Mouse (Mus musculus) layer of hippocampus, postnatal 10 days (tissue): ENCODE data around the gene Mip. TPM values are rescaled to one million over a fixed set of nuclear protein-coding genes. Genes with fewer than 3 reads are reported as not detected.
"Not testable (repeated sequence)": the region's sequence is repeated elsewhere in the genome, so short reads cannot be mapped to it uniquely, and the experiment has no call there.

Experiments
- DNase-seq, 2 experiments: peaks; one replicate each; pipeline ENCODE4 v3.0.0; 2021; ENCODE audit warnings: low spot score in 2 of 2
- total RNA-seq, 2 experiments: library from RNA; stranded (reverse); gene quantifications; 2 replicates each; pipeline ENCODE4 v1.2.3; 2021

Gene Mip
- total RNA-seq, 2 experiments from 2014 or later, result not detected

DNA sequence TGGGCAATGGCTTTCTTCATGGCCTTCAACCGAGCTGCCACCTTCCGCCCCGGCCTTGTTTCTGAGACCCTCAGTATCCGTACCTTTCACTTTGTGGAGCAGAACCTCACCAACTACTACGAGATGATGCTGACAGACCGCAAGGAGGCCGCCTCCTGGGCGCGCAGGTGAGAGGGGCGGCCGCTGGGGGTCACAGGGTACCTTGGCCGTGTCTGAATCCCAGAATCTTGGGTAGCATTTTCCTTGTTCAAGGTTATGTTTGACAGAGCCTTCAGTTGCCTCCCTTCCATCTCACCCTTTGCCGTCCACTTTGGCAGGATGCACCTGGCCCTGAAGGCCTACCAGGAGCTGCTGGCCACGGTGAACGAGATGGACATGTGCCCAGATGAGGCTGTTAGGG, 18.5 kb downstream of the Mip start:
- DNase-seq, result no peak

GRCm38 (mm10) chr10:128247020-128247732, 21.5 kb downstream of the Mip start:
- DNase-seq, result no peak

DNA sequence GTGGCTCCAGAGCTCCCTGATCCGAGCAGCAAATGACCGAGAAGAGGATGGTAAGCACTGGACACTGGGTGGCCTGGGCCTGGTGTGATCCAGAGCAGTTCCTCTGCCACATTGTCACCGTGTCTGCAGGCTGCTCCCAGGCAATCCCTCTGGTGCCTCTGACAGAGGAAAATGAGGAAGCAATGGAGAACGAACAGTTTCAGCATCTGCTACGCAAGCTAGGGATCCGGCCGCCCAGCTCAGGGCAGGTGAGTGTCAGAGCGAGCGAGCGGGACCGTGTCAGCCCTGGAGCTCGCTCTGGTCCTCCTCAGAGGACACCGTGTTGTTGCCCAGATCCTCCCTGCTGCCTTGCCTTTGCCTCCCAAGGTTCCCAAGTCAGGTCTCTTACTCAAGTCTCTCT, 24.9 kb downstream of the Mip start:
- no peak for DNase-seq

DNA sequence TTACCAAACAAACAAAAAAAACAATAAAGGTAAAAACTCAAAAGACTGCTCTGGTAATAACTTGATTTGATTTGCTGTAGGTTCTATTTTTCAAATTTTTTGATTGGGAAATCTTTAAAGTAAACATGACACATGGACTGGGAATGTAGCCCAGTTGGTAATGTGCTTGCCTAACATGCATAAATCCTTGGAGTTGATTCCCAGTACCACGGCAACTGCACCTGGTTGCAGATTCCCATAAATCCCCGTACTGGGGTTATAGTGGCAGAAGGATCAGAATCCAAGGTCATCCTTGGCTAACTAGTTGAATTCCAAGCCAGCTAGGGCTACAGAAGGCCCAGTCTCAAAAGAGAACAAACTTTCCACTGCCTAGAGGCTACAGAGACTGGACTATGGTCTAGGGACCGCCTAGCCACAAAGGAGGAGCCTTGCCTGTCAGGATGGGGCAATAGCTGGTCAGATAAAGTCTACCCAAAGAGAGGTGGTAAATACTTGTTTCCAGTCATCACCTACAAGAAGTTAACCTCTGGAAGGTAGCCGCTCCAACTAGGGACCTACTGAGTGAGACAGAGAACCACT, 28.1 kb downstream of the Mip start, which contains the start of gene Apon:
TSS of gene Apon (plus strand) at position 420 of the 579 bp plus-strand sequence.
- no peak for DNase-seq

- no peak for DNase-seq
Measured at GRCm38 (mm10) chr10:128255925-128256324, 30.3 kb downstream of the Mip start.

DNA sequence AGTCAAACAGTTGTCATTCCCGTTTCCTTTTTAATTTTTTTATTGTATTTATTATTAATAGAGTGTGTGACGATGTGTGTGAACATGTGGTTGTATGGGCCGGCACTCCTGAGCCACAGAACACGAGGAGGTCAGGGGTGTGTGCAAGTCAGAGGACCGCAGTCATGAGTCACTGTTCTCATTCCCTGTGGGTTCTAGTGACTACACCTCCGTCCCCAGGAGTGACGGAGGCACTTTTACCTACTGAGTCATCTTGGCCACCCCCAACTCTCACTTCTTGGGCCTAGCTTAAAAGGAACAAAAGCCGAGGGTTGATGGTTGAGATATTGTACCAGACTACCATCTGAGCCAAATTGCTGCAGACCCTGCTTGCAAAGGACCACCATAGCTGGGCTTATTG, 30.7 kb downstream of the Mip start:
- DNase-seq, result no peak

- DNase-seq, result no peak
Measured at GRCm38 (mm10) chr10:128258953-128259352, 33.3 kb downstream of the Mip start.

DNA sequence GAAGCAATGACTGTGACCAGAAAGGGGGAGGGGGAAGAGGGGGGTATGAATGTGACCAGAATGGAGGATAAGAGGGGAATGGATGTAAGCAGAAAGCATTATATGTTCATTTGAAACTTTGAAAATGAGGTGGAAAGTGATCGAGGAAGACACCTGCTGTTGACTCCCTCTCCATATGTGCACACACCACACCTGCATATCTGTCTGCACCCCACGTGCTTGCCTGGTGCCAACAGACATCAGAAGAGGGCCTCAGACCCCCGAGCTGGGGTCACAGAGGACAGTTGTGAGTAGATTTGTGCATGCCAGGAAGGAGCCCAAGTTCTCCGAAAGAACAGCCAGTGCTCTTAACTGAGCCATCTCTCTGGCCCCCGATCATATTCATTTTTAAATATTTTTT, 34.3 kb downstream of the Mip start:
- DNase-seq, result no peak

DNA sequence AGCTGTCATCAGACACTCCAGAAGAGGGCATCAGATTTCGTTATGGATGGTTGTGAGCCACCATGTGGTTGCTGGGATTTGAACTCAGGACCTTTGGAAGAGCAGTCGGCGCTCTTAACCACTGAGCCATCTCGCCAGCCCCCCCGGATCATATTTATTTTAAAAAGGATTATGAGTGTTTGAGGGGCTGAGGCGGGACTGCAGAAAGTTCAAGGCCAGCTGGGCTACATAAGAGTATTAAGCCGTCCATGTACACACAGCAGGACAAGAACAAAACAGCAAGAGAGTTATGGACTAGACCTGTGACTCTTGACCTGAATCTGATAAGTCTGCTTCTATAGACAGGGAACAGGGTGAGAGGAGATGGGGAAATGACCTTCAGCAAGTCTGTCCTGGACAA, 34.7 kb downstream of the Mip start:
- not testable (repeated sequence) for DNase-seq

GRCm38 (mm10) chr10:128262300-128262699, 36.7 kb downstream of the Mip start:
- no peak for DNase-seq

DNA sequence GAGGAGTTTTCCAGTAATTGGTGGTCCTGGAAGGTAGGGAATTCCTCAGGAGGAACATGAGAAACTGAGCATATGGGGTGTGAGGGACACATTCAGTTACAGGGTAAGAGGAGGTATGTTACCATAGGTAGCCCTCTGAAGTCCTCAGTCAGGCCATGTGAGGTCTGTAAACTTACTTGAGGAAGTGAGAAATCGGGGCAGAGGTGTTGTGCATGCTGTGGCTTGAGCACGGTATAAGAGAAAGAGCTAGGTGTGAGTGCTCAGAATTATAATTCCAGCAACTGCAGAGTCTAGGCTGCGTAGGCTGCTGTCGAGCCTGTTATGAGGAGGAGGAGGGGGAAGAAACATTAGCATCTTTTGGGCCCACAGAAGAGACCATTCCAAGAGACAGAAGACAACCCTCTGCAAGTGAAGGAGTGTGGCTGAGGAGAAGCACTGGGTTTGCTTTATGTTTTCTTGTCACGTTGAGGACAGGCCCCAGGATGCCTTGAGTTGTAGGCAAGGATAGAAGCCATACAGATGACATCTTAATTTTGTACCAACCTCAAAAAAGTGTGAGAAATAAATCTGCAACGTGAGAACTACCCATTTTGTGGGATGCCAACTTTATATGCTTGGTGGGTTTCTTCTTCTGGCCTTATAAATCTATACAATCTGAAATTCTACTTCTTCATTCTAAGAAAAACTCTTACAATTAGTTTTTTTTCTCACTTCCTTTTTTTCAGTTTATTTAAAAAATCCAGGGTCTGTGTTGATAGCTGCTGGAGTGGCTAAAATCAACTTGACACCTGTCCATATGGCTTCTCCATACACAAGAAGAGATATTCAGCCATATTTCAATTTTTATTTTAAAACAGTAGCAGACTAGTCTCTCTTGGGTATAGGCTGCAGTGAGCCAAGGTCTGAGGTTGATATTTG, 38.0 kb downstream of the Mip start:
- DNase-seq, result no peak

DNA sequence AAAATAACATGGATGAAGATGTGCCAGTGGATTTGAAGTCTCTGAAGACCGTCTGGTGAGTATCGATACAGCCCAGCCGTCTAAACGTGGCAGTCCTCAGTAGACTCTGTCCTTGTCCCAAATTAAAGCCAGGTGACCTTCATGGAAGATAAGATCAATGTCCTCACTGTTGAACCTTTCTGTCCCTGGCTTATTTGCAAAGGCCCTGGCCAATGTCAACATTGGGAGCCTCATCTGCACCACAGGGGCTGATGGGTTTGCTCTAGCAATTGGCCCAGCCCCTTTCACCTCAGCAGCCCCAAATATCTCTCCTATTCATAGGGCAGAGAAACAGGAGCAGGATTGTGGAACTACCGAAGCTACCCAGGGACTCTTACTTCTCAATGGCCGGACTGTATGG, 42.7 kb downstream of the Mip start, which contains the start of gene Apof:
TSS of gene Apof (plus strand) at position 301 of the 400 bp plus-strand sequence.
- no peak for DNase-seq

DNA sequence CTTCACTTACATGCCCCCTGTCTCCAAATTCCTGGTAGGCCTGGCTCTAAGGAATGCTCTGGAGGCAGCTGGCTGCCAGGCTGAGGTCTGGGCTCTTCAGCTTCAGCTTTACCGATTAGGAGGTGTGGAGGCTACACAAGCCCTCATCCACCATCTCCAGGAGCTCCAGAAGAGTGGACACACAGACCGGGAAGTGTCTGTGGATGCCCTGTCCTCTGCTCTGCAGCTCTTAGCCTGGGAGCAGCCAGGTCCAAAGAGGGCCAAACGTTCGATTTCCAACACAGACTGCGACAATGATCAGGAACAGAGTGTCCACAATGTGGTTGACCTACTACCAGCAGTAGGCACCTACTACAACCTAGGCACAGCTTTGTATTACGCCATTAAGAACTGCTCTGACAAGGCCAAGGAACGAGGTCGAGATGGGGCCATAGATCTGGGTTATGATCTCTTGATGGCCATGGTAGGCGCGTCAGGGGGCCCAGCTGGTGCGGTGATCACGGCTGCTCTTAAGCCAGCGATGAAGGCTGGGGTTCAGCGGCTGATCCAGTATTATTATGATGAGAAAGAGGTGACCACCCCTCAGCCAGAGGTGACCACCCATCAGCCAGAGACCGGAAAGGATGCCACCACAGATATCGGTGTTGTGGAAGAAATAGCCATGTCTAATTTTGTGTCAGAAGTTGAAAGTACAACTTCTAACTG, 43.7 kb downstream of the Mip start:
- DNase-seq, result no peak

DNA sequence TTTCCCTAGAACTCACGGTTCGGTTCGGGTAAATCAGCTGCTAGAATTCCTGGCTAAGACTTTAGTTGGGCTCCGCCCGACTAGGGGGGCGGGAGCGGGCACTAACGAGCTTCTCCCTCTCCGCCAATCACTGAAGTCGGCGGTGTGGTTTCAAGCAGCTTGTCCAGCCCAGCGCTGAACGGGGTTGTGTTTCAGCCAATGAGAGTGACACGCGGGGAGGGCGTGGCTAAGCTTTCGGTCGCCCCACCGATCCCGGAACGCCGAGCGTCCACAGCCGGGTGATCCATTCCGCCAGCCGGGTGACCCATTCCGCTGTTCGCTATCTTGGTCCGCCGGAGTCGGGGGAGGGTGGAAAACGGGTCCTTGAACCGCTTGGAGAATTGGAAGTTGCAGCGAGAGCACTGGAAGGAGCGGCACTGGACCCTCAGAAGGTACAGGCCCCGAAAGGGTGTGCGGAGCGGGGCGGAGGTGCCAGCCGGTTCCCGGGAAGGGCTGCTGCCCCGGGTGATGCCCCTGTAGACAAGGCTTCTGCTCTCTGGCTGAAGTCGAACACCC, 44.7 kb downstream of the Mip start, which contains the start of gene Stat2:
TSS of gene Stat2 (plus strand) at position 273 of the 555 bp plus-strand sequence.
- DNase-seq, result peak; percentile 94 to 96

DNA sequence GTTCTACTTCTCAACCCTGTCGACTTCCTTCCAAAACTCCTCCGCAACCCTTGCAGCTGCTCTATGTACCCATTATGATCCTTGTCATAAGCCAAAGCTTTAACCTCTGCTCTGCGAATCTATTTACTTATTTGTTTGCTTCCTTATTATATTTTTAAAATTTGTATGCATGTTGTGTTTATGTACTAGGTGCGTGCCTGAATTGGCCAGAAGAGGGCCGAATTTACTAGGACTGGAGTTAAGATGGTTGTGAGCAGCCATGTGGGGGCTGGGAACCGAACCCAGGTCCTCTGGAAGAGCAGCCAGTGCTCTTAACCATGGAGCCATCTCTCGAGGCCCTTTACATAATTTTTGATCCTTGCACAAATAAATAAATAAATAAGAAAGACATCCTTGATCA, 45.2 kb downstream of the Mip start:
- DNase-seq, result no peak

DNA sequence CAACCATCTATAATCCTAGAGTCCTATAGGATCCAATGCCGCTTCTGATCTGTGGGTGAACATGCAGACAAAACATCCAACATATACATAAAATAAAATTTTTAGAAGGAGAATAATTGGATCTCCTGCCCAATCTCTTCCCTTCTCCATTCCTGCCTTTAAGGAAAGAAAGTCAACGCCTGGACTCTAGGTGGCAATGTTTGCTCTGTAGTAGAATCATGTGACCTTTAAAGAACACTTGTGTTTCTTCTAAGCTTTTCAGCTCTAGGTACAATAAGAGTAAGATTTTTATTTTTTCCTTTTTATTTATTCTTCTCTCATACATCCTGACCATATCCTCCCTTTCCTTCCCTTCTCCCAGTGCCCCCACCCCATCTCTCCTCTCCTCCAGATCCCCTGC, 46.2 kb downstream of the Mip start:
- no peak for DNase-seq

- DNase-seq, result not testable (repeated sequence)
Measured at GRCm38 (mm10) chr10:128272819-128273439, 47.3 kb downstream of the Mip start.

DNA sequence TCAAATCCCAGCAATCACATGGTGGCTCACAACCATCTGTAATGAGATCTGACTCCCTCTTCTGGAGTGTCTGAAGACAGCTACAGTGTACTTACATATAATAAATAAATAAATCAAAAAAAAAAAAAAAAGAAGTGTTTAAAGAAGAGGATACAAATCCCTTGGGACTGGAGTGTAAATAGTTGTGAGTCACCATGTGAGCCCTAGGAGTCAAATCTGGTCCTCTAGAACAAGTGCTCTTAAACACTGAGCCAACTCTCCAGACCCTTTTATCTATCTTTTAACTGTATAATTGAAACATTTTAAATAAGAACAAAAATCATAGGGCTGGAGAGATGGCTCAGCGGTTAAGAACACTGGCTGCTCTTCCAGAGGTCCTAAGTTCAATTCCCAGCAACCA, 49.7 kb downstream of the Mip start:
- DNase-seq, result not testable (repeated sequence)

DNA sequence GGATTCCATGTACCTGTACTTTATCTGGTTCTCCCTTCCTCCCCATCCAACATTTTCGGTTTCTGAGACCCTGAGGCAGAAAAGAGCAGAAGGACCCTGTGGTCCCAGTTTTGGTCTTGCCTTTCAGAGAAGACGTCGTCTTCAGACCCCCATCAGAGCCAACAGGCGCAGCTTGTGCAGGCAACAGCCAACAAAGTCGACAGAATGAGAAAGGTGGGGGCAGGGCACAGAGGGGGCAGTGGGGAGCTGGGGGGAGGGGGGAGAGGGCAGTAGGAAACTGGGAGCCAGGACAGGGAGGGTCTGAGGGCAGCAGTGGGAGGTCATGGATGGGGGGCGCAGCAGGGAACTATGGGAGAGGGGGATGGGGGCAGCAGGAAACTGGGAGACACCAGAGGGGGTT, 52.5 kb downstream of the Mip start:
- no peak for DNase-seq

GRCm38 (mm10) chr10:128280943-128281342, 55.3 kb downstream of the Mip start:
- DNase-seq, result no peak
